Mouse (Mus musculus) pancreas, adult 10 weeks (tissue): Measurements from ENCODE around the gene Trim2. TPM values are rescaled to one million over a fixed set of nuclear protein-coding genes. Genes with fewer than 3 reads are reported as not detected.

Experiments used
- polyA plus RNA-seq: library from polyadenylated mRNA; stranded (reverse); fragments of 350-450 nt; fragmentation: Illumina TruSeq; extraction: RNeasy Lipid Tissue Mini Kit (QIAGEN cat#74804); gene quantifications from one replicate; pipeline ENCODE4 v1.2.3, GENCODE M21; 2015; ENCODE audit warnings: low read depth, low replicate concordance; ENCODE audit not compliant: insufficient read depth

Trim2 gene
- 4.4 TPM for polyA plus RNA-seq

GRCm38 (mm10) chr3:84306777-84307176, at the start of gene Trim2:
Gene Trim2, minus strand, starts transcription at chr3:84306877.

GRCm38 (mm10) chr3:84173581-84174154, 133.0 kb downstream of the Trim2 start, which contains the start of gene Gm6525:
Gene Gm6525, plus strand, starts transcription at chr3:84174104.

GRCm38 (mm10) chr3:84155558-84156006, 151.1 kb downstream of the Trim2 start, which contains the start of gene Mnd1:
Gene Mnd1, minus strand, starts transcription at chr3:84155786.

Other genes with a start within 250 kb of the Trim2 start
- gene Mnd1, start 151.1 kb downstream of the Trim2 start, polyA plus RNA-seq: 3.1 TPM
- not detected for gene Gm6525, start 132.8 kb downstream of the Trim2 start, polyA plus RNA-seq
- 2.0 TPM for gene Fhdc1, start 173.6 kb upstream of the Trim2 start, polyA plus RNA-seq